Mouse (Mus musculus): ENCODE results near the gene Ttc7b.

GRCm38 (mm10) chr12:100514611-100515010 lies 6.0 kb downstream of the Ttc7b start:
- no peak for TF ChIP-seq EP300 (IDR thresholded peaks at IDR 0.05; ENCODE audit: insufficient read depth, low read depth, low read length)
- TF ChIP-seq CTCF (IDR thresholded peaks at IDR 0.05) = no peak

Measured in heart, adult 2 months (tissue).